Mouse (Mus musculus): ENCODE measurements around the gene Sycp3. TPM values are rescaled to one million over a fixed set of nuclear protein-coding genes. Genes with fewer than 3 reads are reported as not detected.
"Not testable (repeated sequence)": the region's sequence is repeated elsewhere in the genome, so short reads cannot be mapped to it uniquely, and the experiment has no call there.

Gene Sycp3
- polyA plus RNA-seq, 1 experiment from 2014 or later = not detected

DNA sequence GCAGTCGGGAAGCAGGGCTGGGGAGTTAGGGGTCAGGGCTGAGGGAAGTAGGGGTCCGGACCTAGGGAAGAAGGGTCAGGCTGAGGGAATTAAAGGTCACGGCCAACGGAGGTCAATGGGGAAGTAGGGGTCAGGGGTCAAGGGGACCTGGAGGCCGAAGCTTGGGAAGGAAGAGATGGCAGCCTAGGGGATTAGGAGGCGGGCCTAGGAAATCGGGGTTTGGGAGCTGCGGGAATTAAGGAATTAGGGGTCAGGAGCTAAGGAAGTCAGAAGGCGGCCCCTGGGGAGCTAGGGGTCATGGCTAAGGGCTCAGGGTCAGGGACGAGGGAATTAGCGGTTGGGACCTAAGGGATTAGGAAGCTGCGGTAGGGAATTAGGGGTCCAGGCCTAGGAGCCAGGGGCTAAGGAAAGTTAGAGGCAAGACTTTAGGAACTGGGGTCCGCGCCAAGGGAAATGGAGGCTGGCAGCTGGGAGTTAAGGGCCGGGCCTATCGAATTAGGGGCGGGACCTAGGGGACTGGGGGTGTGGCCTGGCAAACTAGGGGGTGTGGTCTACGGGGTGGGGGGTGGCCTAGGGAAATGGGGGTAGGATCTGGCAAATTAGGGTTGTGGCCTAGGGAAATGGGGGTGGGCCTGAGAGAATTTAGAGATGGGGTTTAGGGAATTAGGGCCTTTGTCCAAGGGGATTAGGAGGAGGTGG is 902 bp downstream of the Sycp3 start:
- DNase-seq (ENCODE audit: low spot score) = no peak
- no peaks in the 10 kb centered on the region for H3K4me1 ChIP-seq (replicated peaks)
- WGBS = 66% methylated on average over 18 of the region's 18 CpGs
- H3K27me3 ChIP-seq (ENCODE audit: insufficient read depth, poor library complexity, severe bottlenecking) = no peaks in the 10 kb centered on the region
- no peak overlapping the region for H3K4me3 ChIP-seq
- no peaks in the 10 kb centered on the region for H3K36me3 ChIP-seq
- no peak overlapping the region for H3K27ac ChIP-seq
- peaks cover 10% of the 10 kb centered on the region; the same call in 1 of the 2 replicates for H3K9me3 ChIP-seq

DNA sequence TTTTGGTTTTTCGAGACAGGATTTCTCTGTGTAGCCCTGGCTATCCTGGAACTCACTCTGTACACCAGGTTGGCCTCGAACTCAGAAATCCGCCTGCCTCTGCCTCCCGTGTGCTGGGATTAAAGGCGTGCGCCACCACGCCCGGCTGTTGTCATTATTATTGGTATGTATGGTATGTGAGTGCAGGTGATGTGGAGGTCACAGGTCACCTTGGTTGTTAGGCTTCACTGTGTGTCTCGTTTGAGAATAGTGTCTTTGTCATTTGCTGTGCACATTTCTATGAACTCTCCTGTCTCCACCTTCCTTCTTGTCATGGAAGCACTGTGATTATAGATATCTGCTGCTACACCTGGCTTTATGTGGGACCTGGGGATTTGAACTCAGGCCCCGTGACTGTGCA is 23.5 kb downstream of the Sycp3 start:
- not testable (repeated sequence) for H3K36me3 ChIP-seq; DNase-seq (ENCODE audit: low spot score); H3K27me3 ChIP-seq (ENCODE audit: insufficient read depth, poor library complexity, severe bottlenecking); H3K4me1 ChIP-seq (replicated peaks); H3K27ac ChIP-seq; H3K9me3 ChIP-seq; H3K4me3 ChIP-seq
- 90% methylated on average over 10 of the region's 10 CpGs for WGBS

DNA sequence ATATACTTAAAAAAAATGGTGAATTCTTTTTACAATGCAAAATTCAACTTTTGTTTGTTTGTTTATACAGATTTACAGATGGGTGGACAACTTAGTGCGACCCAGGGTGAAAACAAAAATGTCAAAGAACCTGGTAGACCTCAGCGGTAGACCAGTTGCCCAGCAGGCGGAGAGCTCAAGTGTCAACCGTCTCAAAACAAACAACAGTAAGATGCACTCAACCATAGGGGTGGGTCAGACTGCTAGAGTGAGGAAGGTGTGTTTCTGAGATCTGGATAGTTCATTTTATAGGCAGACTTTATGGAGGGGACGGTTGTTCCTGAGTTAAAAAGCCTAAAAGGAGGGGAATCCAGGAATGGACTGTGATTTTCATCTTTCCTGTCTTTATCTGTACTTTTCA is 29.3 kb downstream of the Sycp3 start:
- Histone ChIP-seq H3K27me3 (ENCODE audit: insufficient read depth, poor library complexity, severe bottlenecking) (no peaks in the 10 kb centered on the region), H3K36me3 (peaks cover 3% of the 10 kb centered on the region; the same call in 1 of the 2 replicates), H3K9me3 (no peaks in the 10 kb centered on the region), H3K27ac (no peak overlapping the region), H3K4me1 (replicated peaks) (no peaks in the 10 kb centered on the region), H3K4me3 (no peak overlapping the region)
- no peak for DNase-seq (ENCODE audit: low spot score)
- WGBS = 84% methylated on average over 5 of the region's 5 CpGs

DNA sequence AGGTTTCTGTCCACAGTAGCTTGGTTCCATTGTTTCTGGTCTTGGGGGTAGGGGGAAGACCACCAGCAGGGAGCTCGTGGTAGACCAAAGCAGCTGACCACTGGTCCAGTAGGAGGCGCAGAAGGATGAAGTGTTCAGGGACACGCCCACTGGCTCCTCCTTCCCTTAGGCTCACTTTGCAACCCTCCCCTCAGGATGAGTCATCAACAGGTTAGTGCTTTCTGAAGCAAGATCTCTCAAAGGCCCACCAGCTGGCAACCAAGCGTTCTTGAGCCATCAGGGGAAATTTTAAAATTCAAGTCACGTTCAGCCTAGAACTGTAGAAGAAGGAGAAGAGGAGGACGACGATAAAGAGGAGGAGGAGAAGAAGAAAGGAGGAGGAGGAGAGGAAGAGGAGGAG is 32.3 kb downstream of the Sycp3 start:
- Histone ChIP-seq H3K27me3 (ENCODE audit: insufficient read depth, poor library complexity, severe bottlenecking) (no peaks in the 10 kb centered on the region), H3K36me3 (no peaks in the 10 kb centered on the region), H3K9me3 (no peaks in the 10 kb centered on the region), H3K27ac (no peak overlapping the region), H3K4me1 (replicated peaks) (peaks cover 10% of the 10 kb centered on the region; the same call in 1 of the 2 replicates), H3K4me3 (no peak overlapping the region)
- DNase-seq (ENCODE audit: low spot score) = no peak
- 56% methylated on average over 7 of the region's 7 CpGs for WGBS

DNA sequence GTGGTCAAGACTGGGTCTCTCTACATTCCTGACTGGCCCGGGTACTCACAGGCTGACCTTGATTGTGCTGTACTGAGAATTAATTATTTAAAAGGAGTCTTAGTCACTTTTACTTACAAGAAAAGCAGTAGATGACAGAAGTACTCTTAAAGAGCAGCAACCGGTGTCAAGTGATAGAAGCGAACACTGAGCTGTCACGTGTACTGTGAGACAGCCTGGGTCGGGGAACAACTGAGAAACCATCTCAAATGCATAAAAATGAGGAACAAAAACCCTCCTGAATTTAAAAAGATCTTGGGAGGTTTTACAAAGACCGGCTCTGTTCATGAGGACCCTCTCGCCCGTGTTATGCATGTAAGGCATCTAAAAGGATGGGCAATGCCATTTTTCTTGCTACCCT is 33.3 kb downstream of the Sycp3 start:
- no peak for DNase-seq (ENCODE audit: low spot score)
- WGBS = 84% methylated on average over 8 of the region's 8 CpGs
- H3K36me3 ChIP-seq = no peaks in the 10 kb centered on the region
- H3K9me3 ChIP-seq = no peaks in the 10 kb centered on the region
- H3K4me1 ChIP-seq (replicated peaks) = peaks cover 17% of the 10 kb centered on the region
- no peaks in the 10 kb centered on the region for H3K27me3 ChIP-seq (ENCODE audit: insufficient read depth, poor library complexity, severe bottlenecking)
- H3K27ac ChIP-seq = no peak overlapping the region
- H3K4me3 ChIP-seq = no peak overlapping the region

DNA sequence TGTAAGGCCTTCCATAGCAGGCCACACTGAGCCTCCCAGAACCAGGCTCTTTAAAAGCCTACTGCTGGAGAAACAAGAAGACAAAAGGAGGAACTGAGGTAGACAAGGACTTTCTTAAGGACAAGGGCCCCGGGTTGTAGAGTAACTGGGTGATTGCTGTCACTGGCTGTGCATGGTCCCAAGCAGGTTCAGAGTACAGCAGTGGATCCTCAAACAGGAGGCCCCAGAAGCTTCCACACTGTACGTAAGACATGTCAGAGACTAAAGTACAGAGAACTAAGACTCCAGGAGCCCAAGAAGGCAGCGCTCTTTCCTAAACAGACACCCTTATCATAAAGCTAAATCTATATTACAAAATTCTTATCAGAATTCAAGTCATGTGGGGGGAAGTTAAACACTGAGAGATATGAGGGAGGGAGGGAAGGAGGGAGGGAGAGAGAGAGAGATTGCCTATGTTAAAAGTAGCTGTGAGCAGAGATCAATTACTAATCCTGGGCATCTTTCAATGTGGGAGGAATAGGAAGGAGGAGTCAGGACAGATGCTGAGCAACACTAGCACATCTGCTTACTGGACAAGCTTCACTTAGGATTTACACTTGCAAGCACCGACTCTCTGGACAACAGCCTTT is 35.7 kb downstream of the Sycp3 start:
- 80% methylated on average over 4 of the region's 4 CpGs for WGBS
- DNase-seq (ENCODE audit: low spot score) = no peak
- Histone ChIP-seq H3K4me3 (no peak overlapping the region), H3K9me3 (no peaks in the 10 kb centered on the region), H3K36me3 (no peaks in the 10 kb centered on the region), H3K27ac (no peak overlapping the region), H3K27me3 (ENCODE audit: insufficient read depth, poor library complexity, severe bottlenecking) (no peaks in the 10 kb centered on the region), H3K4me1 (replicated peaks) (peaks cover 17% of the 10 kb centered on the region)

DNA sequence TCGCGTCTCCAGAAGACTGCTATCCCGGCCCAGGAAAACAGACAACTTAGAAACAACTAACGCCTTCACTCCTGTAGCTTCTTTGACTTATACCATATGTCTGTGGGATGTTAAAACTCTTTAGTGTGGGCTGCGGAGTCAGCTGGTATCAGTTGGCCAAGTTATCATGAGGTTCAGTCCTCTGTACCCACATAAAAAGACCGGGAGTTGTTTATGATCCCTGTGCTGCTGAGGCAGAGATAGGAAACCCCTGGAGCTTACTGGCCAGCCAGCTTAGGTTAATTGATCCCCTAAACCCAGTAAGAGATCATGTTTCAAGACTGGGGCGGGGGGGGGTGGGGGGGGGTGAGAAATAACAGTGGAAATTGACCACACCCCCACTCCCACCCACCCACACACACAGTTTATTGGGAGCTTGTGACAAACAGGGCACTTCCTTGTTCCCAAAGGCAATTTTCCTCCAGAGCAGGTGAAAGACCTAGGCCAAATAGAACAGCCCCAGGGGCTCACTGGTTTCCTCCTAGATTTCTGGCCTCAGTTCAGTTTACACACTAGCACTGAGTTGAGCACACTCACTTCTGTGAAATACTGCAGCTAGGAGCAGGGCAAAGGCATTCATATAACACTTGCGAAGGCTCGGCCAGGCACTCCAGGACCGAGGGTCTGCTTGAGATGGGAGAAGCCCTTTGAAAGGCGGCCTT is 37.6 kb downstream of the Sycp3 start:
- no peak overlapping the region for H3K27ac ChIP-seq
- no peaks in the 10 kb centered on the region for H3K36me3 ChIP-seq
- H3K27me3 ChIP-seq (ENCODE audit: insufficient read depth, poor library complexity, severe bottlenecking) = no peaks in the 10 kb centered on the region
- H3K4me3 ChIP-seq = no peak overlapping the region
- no peaks in the 10 kb centered on the region for H3K9me3 ChIP-seq
- 72% methylated on average over 11 of the region's 11 CpGs for WGBS
- no peak for DNase-seq (ENCODE audit: low spot score)
- H3K4me1 ChIP-seq (replicated peaks) = peaks cover 20% of the 10 kb centered on the region

DNA sequence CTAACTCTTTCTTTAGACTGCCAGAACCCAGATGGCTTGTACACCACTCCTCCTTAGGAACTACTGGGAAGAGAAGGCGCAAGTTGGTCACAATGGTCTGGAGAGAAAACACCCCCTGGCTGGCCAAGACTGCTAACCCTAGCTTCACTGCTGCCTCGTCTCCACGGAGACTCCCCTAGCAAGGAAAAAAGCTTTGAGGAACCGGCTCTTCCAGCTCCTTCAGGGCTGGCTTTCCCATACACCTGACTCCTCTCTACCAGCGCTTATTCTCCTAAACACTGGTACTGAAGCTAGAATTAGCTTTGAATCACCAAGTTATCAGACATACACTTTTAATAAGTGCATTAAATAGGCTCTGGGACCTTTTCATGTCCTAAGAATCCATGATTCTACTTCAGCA is 40.6 kb downstream of the Sycp3 start:
- no peak overlapping the region for H3K27ac ChIP-seq
- no peaks in the 10 kb centered on the region for H3K27me3 ChIP-seq (ENCODE audit: insufficient read depth, poor library complexity, severe bottlenecking)
- no peaks in the 10 kb centered on the region for H3K9me3 ChIP-seq
- no peak for DNase-seq (ENCODE audit: low spot score)
- no peak overlapping the region for H3K4me3 ChIP-seq
- 63% methylated on average over 5 of the region's 5 CpGs for WGBS
- H3K36me3 ChIP-seq = no peaks in the 10 kb centered on the region
- H3K4me1 ChIP-seq (replicated peaks) = peaks cover 42% of the 10 kb centered on the region

DNA sequence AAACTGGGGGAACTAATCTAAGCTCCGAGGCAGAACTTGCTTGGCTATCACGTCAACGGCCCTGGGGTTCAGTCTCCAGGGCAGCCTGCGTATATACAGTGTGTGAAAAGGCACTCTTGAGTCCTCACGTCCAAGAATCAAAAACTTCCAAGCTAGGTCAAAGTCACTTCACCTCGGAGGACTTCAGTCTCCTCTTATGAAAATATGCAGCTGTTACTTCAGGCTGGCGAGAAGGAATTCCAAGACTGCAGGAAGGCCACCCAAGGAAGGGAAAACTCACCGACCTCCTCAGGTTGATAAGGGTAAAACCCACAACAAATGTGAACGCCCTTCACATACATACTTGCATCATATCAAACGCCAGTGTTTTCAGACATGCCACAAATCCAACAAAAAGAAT is 42.0 kb downstream of the Sycp3 start:
- H3K4me3 ChIP-seq = no peak overlapping the region
- 68% methylated on average over 10 of the region's 10 CpGs for WGBS
- H3K36me3 ChIP-seq = no peaks in the 10 kb centered on the region
- no peaks in the 10 kb centered on the region for H3K9me3 ChIP-seq
- no peaks in the 10 kb centered on the region for H3K27me3 ChIP-seq (ENCODE audit: insufficient read depth, poor library complexity, severe bottlenecking)
- peaks cover 33% of the 10 kb centered on the region for H3K4me1 ChIP-seq (replicated peaks)
- no peak for DNase-seq (ENCODE audit: low spot score)
- no peak overlapping the region for H3K27ac ChIP-seq

DNA sequence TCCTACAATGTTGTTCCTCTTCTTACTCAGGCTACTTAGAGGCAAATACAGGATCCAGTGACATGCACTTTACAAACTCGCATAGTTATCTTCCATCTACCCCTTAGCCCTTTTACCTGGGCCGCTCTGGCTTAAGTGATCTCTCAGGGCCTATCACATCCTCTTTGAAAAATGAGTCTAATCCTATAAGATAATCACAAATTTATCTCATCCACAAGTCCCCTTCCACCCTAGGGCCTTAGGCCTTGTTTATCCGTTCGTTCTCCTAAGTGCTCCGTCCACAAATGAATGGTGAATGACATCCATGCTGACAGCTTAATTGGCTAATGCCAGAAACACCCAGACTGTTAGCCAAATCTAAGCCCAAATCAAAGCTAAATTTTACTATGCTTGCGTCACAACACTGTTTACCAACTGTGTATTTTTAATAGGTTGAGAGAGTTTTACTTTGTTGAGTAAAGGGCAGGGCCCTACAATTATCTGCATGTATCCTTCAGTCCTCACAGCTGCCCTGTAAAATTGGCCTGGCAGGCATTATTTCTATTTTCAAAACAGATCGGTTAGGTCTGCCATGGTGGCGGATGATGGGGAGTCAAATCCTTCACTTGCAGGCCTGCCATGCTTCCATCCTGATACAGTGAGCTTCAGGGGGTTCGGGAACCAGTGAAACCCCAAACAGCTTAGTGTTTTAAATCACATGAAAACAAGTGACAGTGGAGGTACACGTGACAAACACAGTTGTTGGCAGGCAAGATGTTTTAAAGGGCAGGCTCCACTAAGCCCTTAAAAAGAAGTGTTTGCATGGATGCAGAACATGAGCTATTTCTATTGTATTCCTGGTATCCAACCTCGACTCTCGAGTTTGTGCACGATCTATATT is 42.8 kb downstream of the Sycp3 start:
- no peak for DNase-seq (ENCODE audit: low spot score)
- no peak overlapping the region for H3K27ac ChIP-seq

DNA sequence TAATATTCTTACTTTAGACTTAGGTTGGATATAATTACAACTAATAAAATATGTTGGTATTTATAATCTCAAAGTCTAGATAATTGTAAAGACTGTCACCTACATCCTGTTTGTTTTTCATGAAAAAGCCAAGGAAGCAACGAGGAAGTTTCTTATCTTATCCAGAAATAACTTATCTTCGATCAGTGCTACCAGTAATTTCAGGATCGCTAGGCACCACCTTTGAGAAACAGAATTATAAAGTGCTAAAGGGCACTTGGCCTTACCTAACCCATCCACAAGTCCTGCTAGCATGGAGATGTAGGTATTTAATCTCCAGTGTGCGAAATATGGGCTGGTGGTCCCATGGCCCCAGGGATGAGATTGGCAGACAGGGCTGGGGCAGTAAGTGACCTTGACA is 43.5 kb downstream of the Sycp3 start:
- H3K9me3 ChIP-seq = no peaks in the 10 kb centered on the region
- peaks cover 26% of the 10 kb centered on the region for H3K4me1 ChIP-seq (replicated peaks)
- no peak for DNase-seq (ENCODE audit: low spot score)
- WGBS = 55% methylated on average over 4 of the region's 4 CpGs
- peak overlapping the region; percentile 81 for H3K4me3 ChIP-seq
- H3K36me3 ChIP-seq = no peaks in the 10 kb centered on the region
- H3K27me3 ChIP-seq (ENCODE audit: insufficient read depth, poor library complexity, severe bottlenecking) = no peaks in the 10 kb centered on the region
- peak overlapping the region; percentile 90 for H3K27ac ChIP-seq

More for the DNA sequence above, 42.8 kb downstream of the Sycp3 start:
- Histone ChIP-seq H3K9me3 (no peaks in the 10 kb centered on the region), H3K36me3 (no peaks in the 10 kb centered on the region), H3K4me1 (replicated peaks) (peaks cover 28% of the 10 kb centered on the region), H3K4me3 (0 out of 2 replicates have a peak overlapping the region, but pooled peaks have one; percentile 2), H3K27me3 (ENCODE audit: insufficient read depth, poor library complexity, severe bottlenecking) (no peaks in the 10 kb centered on the region)
- WGBS = 79% methylated on average over 13 of the region's 13 CpGs

DNA sequence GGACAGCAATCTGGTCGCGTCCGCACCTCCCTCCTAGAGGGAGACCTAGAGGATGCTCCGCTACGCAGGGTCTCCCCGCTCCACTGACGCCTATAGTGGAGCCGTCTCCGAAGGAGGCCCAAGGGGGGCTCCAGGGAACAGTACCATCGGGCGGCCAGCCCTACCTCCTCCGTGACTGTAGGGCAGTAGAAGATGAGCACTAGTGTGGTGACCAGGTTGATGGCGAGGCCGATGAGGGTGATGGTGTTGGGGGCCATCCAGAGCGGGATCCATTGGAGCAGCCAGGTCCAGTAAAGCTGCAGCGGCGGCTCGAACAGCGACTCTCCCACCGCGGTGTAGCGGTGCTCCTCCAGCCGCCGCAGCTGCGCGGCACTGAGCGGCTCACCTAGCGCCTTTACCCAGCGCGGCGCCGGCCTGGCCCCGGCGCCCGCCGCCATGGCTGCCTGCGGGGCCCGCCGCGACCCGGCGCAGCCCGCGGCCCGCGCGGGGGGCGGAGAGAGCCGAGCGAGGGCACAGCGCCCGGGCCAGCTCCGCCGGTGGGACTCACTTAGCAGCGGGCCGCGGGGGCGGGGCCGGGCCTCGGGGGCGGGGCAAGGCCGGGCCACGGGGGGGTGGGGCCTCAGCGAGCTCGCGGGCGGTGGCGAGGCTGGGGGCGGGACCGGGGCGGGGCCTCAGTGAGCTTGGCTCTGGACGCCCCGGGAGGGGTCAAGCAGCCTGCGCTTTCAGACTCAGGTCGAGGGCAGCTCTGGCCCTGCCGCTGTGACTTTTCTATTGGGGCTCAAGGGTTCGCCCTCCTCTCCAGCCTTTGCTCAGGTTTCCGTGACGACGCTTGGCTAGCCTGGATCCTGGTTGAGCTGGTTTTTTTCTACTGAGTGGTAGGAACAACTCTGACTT is 44.3 kb downstream of the Sycp3 start, which contains the start of gene Chpt1:
Gene Chpt1, minus strand, starts transcription at position 653 of the 894 bp plus-strand sequence.
- DNase-seq (ENCODE audit: low spot score) = peak; percentile 92
- WGBS = under 1% methylated on average over 72 of the region's 80 CpGs

More for the DNA sequence above, 44.3 kb downstream of the Sycp3 start, which contains the start of gene Chpt1:
- Histone ChIP-seq H3K4me3 (peak within 1 kb of the TSS; percentile 81), H3K27ac (peak within 1 kb of the TSS; percentile 90), H3K9me3 (no peaks in the 10 kb centered on the region), H3K4me1 (replicated peaks) (peaks cover 26% of the 10 kb centered on the region), H3K27me3 (ENCODE audit: insufficient read depth, poor library complexity, severe bottlenecking) (no peaks in the 10 kb centered on the region), H3K36me3 (no peaks in the 10 kb centered on the region)

All from hindbrain, embryonic 10.5 days (tissue).